Mouse (Mus musculus): ENCODE measurements at regions not wholly inside any gene's neighbourhood (a gene's known extent, or its start where the extent isn't known, plus 50 kb on each side); places are given as distances from the start of the nearest gene placed in this dataset.
A peak's percentile ranks its signal among the peaks of the same experiment; 100 is the strongest.

DNA sequence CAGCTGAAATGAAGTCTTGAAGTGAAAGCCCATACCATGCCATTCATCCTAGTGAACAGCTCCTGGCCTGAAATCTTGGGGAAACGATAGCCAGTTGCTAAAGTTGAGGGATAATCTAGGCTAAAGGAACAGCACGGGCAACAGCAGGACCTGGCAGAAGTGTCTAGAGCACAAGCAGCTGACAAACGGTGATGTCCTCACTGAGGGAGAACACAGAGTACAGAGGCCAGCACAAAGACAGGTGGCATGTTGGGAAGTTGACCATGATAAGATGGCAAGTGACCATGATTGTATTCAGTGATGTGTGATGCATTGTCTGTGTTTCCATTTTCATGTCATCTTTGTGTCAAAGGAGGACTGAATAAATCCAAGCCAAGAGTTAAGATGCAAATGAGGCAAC lies 212.4 kb upstream of the Ntm start:
- no peak for DNase-seq

DNA sequence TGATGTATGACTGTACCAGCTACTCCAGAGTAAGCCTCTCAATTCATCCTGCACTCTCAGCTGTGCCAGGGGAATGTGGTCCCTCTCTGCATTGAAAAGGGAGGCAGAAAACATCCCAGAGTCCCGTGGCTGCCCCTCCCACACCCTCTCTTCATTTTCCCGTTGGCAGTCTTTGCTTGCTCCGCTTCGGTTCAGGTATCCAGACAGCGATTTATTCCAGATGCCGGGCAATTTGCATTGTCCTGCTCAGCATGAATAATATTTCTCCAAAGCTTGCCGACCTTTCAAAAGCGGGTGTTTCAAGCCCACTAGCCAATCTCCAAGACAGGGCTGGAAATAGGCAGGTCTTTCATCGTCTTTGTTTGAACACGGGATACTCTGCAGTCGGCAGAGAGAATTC lies 220.5 kb upstream of the Ntm start:
- no peak for DNase-seq

DNA sequence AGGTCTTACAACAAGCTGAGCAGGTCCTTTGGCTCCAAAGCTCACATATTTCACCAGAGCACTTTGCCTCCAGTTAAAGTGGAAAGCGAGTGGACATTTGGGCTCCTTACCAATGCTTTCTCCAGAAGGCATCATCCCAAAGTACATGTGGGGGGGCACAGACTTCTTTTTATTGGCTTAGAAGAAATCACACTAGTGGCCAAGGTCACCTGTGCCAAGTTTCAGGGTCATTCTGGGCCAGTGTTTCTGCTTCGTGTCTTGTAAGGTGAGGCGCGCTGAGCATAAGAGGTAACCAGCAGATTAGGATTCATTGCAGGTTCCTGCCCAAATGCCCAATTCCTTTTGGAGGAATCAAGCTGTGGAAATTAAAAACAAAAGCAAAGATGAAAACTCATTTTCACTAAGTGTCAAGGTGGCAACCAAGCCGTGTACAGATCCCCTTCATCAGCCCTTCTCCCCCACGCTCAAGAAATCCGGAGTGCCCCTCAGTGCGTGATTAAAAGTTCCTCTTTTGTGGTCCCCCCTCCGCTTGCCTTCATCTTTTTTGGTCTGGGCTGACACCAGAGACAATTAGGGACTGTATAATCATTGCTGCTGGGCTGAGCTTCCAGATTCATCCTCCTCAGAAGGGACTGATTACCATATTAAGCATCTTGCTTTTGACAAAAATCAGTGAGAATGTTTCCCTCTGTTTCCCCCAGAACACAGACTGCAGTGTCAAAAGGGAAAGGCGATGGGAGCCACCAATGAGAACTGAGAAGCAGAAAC lies 222.2 kb upstream of the Ntm start:
- no peak for DNase-seq

DNA sequence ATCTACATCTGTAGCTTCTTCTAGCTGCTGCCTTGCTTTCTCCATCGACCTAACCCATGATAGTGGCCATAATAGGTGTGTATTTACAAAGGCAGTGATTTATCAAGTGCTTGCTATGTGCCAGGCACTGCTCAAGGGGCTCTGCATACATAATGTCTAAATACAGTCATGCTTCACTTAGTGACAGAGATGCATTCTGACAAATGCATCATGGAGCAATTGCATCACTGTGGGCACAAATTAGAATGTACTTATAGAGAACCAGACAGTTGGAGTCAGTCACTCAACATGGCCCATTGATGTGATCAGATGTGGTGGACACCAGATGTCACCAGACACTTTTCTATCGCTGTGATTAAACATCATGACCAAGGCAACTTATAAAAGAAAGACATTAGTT lies 223.3 kb upstream of the Ntm start:
- no peak for DNase-seq

DNA sequence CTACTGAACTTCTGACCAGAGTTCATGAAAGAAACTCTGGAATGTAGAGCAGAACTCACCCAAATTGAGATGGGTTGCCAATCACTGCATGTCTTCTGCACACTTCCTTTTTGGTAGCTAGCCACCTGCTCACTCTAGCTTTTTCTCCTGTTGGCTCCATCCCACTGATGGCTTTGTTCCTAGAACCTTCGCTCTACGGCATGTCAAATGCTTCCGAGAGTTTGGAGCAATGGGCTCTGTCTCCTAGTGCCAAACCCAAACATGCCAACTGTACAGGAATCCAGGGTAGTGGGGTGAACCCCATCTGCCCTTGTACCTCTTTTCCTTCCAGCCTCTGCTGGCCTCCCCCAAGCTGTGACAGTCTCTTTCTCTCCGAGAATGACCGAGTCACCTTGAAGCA lies 227.1 kb upstream of the Ntm start:
- DNase-seq, result no peak

DNA sequence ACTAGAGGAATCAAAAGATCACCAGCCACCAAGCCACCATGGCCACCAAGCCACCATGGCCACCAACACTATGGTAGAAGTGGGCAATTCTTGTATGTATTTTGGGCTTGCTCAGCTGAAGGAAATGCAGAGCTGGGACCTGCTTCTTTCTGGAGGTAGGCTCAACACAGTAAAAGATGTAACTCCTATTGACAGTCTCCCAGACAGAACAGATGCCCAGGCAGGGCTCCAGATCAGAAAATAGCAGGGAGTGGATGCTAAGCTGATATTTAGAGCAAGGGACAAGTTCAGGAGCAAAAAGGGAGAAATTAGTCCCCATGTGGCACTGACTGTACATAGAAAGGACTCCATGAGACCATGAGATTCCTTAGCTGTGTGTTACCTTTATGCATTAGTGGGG lies 228.2 kb upstream of the Ntm start:
- peak; percentile 70 for DNase-seq

DNA sequence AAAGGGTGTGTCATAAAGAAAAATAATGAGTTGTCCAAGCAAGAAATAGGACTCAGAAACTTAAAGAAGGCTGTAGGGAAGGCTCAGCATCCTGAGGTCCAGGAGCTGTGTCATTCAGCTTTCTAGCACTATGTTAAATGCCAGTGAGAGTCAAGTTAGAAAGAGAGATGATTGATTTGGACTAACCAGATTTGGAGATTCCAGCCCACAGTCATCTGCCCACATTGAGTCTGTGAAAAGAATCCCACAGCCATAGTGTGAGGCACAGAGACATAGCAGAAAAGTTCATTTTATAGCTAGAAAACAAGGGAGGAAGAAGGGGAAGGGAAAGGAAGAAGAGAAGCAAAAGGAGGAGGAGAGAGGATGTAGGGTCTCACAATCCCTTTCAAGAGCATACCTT lies 229.0 kb upstream of the Ntm start:
- DNase-seq, result peak; percentile 41

DNA sequence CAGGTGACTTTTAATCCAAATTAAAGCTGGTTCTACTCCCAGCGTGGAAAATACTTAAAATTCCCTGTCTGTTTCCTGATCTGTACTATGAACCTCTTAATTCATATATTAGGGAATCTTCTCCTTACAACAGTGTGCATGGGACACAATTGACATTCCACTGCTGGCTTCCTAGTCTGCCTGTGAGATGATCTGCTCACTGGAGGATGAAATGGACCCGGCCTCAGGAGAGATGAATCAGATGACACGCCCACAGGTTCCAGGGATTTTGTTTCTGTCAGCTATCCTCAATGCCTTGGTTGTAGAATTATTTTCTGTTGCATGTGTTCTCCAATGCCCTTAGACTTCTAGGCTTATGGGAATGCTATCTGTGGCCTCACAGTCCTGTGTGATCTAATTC lies 231.9 kb upstream of the Ntm start:
- peak; percentile 18 for DNase-seq

DNA sequence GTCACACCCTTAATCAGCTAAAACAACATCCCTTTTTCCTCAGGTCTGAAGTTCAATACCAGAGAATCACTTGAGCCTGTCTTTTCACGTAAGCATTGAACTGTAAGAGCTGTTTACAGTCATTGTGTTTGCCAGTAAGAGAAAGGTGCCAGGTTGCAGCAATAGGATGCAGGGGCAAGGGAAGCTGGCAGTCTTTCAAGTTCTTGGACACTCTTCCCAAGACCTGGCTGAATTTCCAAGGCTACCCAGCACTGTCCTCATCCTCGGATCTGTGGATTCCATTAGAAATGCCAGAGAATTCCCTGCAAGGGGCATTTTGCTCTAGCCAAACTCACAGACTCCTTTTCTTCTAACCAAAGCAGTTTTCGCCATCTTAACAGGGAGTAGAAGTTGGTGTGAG lies 224.5 kb upstream of the Snx19 start:
- DNase-seq, result no peak

DNA sequence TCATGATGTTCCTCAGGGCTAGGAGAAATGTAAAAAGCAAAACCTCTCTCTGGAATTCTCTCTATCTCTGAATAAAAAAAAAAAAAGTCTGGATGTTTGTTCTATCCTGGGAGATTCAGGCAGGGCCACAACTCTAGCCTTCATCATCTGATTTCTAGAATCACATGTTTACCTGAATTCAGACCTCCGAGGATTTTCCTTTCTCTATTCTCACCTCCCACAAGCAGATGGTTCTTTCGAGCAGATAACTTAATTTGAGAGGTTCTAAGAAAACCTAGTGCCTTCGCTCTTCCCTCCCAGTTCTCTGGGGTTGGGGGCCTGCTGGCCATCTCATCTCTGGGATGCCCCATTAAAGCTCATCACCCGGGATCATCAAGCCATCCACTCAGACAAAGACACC lies 219.3 kb upstream of the Snx19 start:
- DNase-seq, result peak; percentile 30

DNA sequence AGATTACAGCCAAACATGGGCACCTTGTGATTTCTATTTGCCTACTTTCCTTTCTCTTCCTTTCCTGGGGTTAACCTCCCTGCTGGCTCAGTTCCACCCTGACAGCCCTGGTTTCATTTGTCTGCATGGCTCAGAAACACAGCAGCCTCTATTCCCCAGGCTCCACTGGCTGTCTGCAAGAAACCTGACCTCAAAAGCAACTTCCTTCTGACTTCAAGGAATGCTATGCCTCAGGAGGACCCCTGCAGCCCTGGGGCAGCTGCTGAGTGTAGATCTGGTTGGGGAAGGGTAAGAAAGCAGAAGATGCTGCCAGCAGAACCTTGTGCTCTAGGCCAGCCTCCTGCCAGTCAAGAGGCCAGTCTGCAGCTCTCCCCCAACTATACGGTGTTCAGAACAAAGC lies 217.1 kb upstream of the Snx19 start:
- no peak for DNase-seq

DNA sequence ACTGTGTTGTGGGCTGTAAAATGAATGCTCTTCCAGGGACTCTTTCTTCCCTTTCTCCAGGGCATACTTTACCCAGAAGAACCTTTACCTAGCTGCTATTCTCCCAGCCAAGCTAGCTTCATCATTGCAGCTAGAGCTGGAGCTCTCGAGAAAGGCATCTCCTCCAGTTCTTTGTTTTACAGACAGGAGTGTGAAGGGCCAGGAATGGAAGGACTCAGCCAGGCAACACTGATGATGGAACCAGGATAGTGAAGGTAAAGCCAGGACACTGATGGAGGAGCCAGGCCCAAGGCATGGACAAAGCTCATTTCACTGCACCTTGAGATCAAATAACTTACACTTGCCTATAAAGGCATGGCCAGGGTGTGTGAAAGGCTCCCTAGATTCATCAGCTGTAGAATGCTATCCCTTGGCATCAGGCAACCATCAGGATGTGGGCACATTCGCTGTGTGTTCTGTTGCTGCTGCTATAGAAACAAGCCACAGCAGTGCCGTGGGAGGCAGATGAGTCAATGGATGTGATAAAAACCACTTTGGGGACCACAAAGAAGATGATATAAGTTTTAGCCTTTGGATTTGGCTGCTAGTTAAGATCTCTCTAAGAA lies 214.3 kb upstream of the Snx19 start:
- DNase-seq, result peak; percentile 88

DNA sequence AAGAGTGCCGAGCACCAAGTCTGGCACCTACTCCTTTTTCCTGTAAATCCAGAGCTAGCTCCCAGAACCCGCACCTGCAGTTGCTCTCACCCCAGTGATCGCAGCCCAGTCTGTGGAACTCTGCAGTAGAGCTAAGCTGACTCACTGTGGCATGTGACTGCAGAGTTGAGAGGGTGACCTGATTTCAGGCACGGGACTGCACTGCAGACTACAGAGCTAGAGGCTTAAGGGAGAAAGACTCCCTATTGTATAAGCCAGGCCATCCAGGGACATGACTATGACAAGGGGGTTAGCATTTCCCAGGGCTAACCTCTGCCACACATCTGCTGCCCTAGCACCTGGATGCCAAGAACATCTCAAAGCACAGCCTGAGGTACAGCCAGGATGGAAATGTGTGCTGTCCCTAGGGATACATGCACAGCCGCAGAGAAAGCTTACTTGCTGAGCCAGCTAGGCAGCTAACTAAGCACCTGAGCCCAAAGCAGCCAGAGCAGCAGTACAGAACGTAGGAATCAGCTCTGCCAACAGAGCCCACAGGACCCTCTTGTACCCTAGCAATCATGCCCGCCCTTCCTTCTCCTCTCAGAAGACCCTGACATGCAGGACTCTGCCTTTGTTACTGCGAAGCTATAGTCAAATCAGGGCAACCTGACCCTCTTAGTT lies 192.3 kb upstream of the Snx19 start:
- DNase-seq, result peak; percentile 81

DNA sequence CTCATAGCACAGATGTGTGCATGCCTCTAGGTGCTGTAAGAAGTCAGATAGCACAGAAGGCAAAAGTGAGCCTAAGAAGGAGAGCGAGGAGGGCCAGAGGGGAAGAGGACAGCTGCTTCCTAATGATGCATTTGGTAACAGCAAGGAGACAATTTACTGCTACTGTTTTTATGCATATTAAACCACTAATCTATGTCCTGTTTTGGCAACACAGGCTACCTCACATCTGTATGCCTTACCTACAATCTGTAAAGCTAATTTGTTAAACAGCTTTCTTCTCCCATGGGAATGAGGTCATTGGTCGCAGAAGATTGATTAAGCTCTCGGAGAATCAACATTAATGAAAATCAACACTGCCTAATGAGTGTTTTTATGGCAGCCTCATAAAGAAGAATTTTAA lies 191.1 kb upstream of the Snx19 start:
- DNase-seq, result no peak

DNA sequence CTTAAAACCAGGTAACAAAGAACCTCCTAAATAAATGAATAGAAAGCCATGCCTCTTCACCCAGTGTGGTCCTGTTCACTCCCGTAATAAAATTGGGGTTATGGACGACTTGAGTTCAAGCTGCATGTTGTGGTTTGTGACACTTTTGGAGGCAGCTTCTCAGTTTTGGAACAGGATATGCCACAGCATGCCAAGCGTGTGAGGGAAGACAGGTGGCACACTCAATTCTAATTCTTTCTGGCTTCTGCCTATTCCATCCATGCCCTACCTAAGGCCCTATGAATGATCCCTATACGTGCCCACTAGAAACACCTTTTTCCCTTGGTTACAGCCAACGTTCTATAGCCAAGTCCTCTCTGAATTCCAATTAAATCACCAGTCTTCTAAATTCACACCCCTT lies 184.8 kb upstream of the Snx19 start:
- no peak for DNase-seq

DNA sequence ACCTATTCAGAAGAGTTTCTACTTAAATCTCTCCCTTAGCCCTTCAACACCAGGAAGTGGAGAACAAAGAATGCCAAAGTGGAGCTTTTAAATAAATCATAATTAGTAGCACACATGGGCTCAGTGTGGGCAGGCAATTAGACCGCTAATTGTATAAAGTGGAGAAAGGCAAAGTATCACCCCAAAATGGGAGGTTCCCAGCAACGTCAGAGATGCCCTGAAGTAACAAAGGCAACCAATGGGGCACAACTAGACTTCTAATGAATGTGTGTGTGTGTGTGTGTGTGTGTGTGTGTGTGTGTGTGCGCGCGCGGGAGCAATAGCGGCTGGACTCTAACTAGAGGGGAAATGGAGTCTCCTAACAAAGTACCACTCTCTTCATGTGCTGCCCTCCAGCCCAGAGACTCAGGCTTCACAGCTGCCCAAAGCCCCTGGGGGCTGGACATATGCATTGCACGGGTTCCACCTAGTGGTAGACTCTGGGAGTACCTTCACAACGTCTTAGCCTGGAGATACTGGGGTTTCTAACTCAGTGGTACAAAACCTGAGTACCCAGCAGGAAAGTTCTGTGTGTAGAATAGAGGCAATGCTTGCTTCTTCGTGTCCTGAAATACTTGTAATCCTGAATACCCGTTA lies 162.3 kb upstream of the Snx19 start:
- DNase-seq, result peak; percentile 74

DNA sequence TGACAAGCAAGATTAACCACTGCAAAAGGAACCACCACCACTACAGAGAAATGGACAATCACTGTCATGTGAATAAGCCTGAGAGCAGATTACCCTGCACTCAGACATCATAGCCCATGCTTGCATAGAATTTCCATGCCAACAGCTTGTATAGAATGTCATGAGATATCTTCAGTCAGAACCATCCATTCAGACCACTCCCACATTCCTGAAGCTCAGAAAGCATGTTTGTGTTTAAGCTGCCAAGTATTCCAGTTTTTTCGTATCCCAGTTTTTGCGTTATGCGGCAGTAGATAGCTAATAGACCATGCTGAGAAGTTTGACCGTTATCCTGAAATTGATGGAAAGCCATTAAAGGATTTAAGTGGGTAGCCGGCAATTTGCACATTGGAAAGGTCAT lies 155.8 kb upstream of the Snx19 start:
- no peak for DNase-seq

DNA sequence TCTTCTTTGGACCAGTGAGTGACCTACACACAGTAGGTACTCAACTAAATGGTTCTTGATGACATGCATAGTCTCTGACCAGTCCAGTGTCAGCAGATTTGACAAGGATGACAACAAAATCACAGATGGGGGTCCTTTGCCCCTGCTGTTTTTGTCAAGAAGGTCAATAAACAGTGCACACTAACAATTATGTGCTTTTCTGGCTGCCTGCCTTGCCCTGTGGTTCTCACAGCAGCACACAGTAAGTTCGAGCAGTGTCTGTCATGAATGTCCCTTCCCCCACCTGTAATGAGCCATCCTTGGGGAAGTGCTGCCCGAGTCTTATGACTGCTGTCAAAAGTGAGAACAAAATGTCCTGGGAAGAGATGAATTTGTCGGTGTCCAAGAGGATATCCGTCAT lies 153.1 kb upstream of the Snx19 start:
- no peak for DNase-seq

DNA sequence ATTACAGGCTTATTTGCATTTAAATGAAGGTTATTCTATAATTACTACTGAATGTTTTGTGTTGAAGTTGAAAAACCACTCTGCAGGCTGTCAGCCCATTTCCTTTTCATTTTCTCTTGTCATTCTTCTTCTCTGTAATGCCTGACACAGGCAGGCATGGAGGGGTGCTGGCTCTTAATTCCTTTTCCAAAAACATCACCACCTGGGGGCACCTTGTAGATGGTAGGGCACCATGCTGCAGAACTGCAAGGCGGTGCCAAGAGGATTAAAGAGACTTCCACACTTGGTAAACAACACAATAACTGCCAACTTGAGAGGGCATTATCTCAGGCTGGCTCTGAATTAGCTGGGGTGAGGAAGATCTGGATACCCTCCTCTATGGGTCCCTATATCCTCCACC lies 148.7 kb upstream of the Snx19 start:
- no peak for DNase-seq

DNA sequence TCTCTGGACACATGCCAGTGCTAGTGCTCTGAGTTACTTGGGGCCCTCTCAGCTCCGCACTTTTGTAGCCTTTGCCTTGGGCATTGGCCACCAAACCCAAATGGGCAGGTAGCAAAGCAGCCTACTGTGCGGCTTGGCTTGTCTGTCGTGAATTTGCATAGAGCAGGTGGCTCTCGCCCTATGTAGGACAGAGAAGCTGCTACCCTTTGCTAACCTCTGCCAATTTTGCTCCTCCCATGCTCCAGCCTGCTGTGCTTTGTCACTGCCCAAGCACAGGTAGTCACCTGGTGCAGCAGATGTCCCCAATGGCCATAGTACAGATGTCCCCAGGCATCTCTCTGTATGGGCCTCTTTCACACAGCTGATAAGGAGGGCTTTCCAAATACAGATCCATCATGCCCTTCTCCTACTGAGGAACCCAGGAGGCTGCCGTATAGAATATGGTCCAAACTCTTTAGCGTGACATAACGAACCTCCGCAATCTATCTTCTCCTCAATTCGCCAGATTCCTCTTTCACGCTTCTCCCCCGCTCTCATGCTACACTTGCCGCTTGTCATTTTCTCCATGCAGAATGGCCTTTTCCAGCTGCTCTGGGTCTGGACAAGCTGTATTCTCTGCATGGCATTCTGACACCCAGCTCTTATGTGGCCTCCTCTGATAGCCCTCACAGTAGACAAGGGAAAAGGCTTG lies 143.7 kb upstream of the Snx19 start:
- no peak for DNase-seq

DNA sequence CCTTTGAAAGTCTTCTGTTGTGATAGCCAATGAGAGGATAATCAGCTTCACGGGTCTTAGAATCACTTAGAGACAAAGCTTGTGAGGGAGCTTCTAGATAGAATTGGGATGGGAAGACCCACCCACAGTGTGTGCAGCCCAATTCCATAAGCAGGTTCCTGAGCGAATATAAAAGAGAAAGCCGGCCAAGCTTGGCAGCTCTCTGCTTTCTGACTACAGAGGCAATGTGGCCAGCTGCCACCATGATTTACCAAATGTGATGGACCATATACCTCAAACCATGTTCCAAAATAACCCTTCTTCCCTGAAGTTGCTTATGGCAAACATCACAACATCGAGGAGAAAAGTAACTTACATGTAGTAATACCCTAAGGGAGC lies 143.1 kb upstream of the Snx19 start:
- no peak for DNase-seq

DNA sequence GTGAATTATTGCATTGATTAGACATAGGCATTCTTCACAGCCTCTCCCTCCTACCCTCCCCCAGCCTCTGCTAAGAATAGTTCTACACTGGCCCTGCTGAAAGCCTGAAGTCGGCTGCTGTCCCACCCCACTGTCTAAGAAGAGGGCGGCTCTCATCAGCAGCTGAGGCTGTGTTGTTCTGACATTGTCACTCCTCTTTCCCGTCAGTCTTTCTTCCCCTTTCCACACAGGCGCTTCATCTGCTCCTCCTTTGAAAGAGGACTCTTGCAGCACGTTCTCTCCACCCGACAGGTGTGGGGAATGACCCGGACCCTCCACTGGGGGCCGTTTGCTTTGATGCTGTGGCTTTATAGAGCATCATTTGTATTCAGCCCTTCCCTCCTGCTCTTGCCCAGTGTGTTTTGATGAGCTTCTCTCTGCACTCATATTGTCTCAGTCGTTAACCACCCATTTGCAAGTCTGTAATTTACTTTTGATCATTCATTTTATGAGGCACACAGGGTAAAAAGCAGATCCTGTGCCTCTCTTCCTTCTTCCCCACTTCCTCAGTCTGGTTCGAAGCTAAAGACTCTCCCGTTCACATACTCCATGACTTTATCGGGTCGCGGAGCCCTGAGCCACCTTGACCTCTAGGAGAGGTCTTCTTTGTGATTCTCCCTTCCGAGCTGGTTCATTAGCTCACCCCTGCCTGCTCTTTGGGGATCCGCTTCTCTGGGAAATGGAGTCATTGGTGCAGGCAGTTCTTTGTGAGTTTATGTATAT lies 142.2 kb upstream of the Snx19 start:
- no peak for DNase-seq

DNA sequence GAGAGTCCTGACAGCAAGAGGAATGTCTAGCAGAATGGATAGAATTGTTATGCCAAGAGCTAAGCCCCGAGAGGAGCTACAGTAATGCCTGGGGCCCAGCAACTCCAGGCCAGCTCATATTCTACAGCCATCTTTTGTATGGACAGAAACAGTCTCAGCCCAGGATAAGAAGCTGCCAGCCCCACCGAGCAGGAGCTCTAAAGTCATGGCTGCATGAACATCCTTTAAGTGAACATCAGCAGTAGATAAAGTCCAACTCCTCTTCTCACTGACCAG lies 141.6 kb upstream of the Snx19 start:
- DNase-seq, result no peak
